Mouse (Mus musculus): ENCODE data around the gene Pim3. TPM values are rescaled to one million over a fixed set of nuclear protein-coding genes. Genes with fewer than 3 reads are reported as not detected.

Gene Pim3
- total and polyA plus RNA-seq, 3 experiments = 11.4 to 26.0 (median 19.0) TPM

DNA sequence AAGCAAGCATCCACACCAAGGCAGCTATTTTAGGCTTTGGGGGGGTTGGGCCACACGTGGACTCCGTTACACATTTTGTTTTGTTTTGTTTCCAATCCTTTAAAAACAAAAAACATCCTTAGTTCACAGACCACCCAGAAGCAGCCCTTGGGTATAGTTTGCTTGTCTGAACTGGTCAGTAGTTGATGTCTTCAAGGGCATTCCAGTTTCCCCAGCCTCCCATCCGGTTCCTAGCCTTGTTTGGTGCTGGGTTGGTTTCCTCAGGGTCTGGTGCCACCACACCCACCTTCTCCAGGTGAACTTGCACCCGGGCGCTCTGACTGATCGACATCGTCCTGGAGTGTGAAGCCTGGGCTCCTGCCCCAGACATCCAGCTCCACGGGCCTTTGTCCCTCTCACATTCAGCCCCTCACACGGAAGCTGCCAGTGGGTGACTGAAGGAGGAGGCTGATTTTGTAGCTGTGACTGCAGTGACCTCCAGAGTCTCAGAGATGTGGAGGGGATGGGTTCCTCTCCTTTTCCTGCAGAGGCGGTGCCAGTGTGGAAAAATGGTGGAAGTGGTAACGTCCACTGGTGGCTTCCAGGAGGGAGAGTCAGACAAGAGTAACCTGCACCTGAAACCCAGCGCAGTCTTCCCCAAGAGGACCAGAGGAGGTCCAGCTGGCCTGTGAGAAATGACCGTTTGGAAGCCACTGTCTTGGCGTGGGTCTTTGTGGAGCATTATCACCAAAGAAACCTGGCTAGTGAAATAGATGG, 42.2 kb downstream of the Pim3 start:
- Histone ChIP-seq H3K4me2 (ENCODE audit: insufficient read depth, low read depth, poor library complexity, severe bottlenecking) (no peak overlapping the region), H3K79me2 (replicated peaks; ENCODE audit: control insufficient read depth, extremely low read depth, insufficient read depth, poor library complexity, severe bottlenecking) (no peaks in the 10 kb centered on the region), H3K27ac (ENCODE audit: insufficient read depth, low read depth) (no peak overlapping the region), H3K4me1 (ENCODE audit: control insufficient read depth in 1 of 2, insufficient read depth in 2 of 2) (no peaks in the 10 kb centered on the region; a peak in 1 of 4 replicates), H3K9ac (ENCODE audit: insufficient read depth, low read depth) (no peak overlapping the region), H3K9me3 (replicated peaks; ENCODE audit: low read length) (no peaks in the 10 kb centered on the region), H3K4me3 (replicated peaks in 1 of 3; ENCODE audit: low read depth in 2 of 3, low read length in 2 of 3, poor library complexity in 1 of 3) (no peak overlapping the region), H3K36me3 (replicated peaks in 1 of 2; ENCODE audit: control insufficient read depth in 1 of 2, insufficient read depth in 1 of 2, low read length in 1 of 2) (no peaks in the 10 kb centered on the region), H3K27me3 (replicated peaks) (peaks cover 41% of the 10 kb centered on the region)
- no peak for DNase-seq (ENCODE audit: extremely low read depth)
- dilution Hi-C loops (cut with MboI; ENCODE audit: extremely low pct_ligation_motif_present, extremely low pct_unique_long_range_greater_than_20kb, low sequenced_read_pairs) (no loop called here), in situ Hi-C loops (cut with MboI; ENCODE audit: low pct_ligation_motif_present, low pct_unique_long_range_greater_than_20kb, low sequenced_read_pairs) (no loop called here)
- TF ChIP-seq NRF1 (IDR thresholded peaks at IDR 0.05; ENCODE audit: low read depth, low read length) (no peak), TCF12 (IDR thresholded peaks at IDR 0.05; ENCODE audit: low read depth, low read length) (no peak), CHD2 (IDR thresholded peaks at IDR 0.05; ENCODE audit: low read length) (no peak), KAT2A (IDR thresholded peaks at IDR 0.05; ENCODE audit: insufficient replicate concordance, low read length) (no peak), TBP (conservative IDR thresholded peaks at IDR 0.05; ENCODE audit: low read depth, low read length) (no peak), EP300 (IDR thresholded peaks at IDR 0.05; ENCODE audit: low read length) (no peak), MXI1 (IDR thresholded peaks at IDR 0.05; ENCODE audit: low read depth, low read length) (no peak), IRF4 (IDR thresholded peaks at IDR 0.05; ENCODE audit: low read depth, low read length) (no peak), NELFE (IDR thresholded peaks at IDR 0.05; ENCODE audit: low read depth, low read length) (no peak), CHD1 (IDR thresholded peaks at IDR 0.05; ENCODE audit: low read depth, low read length) (no peak), JUND (conservative IDR thresholded peaks at IDR 0.05; ENCODE audit: low read depth, low read length) (no peak), POLR2AphosphoS2 (IDR thresholded peaks at IDR 0.05; ENCODE audit: low read depth, low read length) (no peak), SMC3 (IDR thresholded peaks at IDR 0.05; ENCODE audit: low read depth, low read length) (no peak), ZMIZ1 (IDR thresholded peaks at IDR 0.05; ENCODE audit: low read depth, low read length) (no peak)

DNA sequence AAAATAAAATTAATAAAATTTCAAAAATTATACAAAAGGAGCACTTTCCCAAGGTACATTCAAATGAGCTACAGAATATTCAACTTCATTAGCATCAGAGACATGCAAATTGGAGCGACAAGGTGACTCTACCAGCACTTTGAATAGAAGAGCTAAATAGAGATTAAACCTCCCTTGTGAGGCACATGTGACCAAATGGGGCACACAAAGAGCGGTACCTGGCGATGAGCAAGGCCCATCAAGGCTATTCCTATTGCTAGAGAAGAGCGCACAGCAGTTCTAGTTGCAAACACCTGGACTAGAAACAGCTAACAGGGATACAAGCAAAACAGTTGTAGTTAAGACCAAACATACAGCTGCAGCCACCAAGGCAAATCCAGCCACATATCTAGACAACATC, 44.4 kb downstream of the Pim3 start:
- in situ Hi-C loops (cut with MboI; ENCODE audit: low pct_ligation_motif_present, low pct_unique_long_range_greater_than_20kb, low sequenced_read_pairs) (no loop called here), dilution Hi-C loops (cut with MboI; ENCODE audit: extremely low pct_ligation_motif_present, extremely low pct_unique_long_range_greater_than_20kb, low sequenced_read_pairs) (no loop called here)
- H3K4me3 ChIP-seq (replicated peaks in 1 of 3; ENCODE audit: low read depth in 2 of 3, low read length in 2 of 3, poor library complexity in 1 of 3) = no peak overlapping the region
- no peaks in the 10 kb centered on the region for H3K79me2 ChIP-seq (replicated peaks; ENCODE audit: control insufficient read depth, extremely low read depth, insufficient read depth, poor library complexity, severe bottlenecking)
- DNase-seq (ENCODE audit: extremely low read depth) = no peak
- no peaks in the 10 kb centered on the region for H3K9me3 ChIP-seq (replicated peaks; ENCODE audit: low read length)
- H3K4me1 ChIP-seq (ENCODE audit: control insufficient read depth in 1 of 2, insufficient read depth in 2 of 2) = peaks cover 0 to 5% of the 10 kb centered on the region in 2 experiments; a peak in 2 of 4 replicates
- H3K27me3 ChIP-seq (replicated peaks) = peaks cover 24% of the 10 kb centered on the region
- no peak overlapping the region for H3K4me2 ChIP-seq (ENCODE audit: insufficient read depth, low read depth, poor library complexity, severe bottlenecking)
- TF ChIP-seq MAX (IDR thresholded peaks at IDR 0.05; ENCODE audit: low read length) (no peak), UBTF (IDR thresholded peaks at IDR 0.05; ENCODE audit: low read depth, low read length) (no peak), MAZ (IDR thresholded peaks at IDR 0.05; ENCODE audit: low read depth, low read length) (no peak), JUN (IDR thresholded peaks at IDR 0.05; ENCODE audit: insufficient read depth, low read depth, low read length) (no peak), CTCF (conservative IDR thresholded peaks at IDR 0.05 in 1 of 2, IDR thresholded peaks at IDR 0.05 in 1 of 2; ENCODE audit: low read depth in 2 of 2, low read length in 2 of 2) (no peak), GABPA (IDR thresholded peaks at IDR 0.05; ENCODE audit: insufficient replicate concordance, low read depth, low read length) (no peak), MYC (IDR thresholded peaks at IDR 0.05; ENCODE audit: low read depth, low read length) (no peak), JUND (conservative IDR thresholded peaks at IDR 0.05; ENCODE audit: low read depth, low read length) (no peak), NRF1 (IDR thresholded peaks at IDR 0.05; ENCODE audit: low read depth, low read length) (no peak), MEF2A (IDR thresholded peaks at IDR 0.05; ENCODE audit: borderline replicate concordance, low read depth, low read length) (no peak)
- no peaks in the 10 kb centered on the region for H3K36me3 ChIP-seq (replicated peaks in 1 of 2; ENCODE audit: control insufficient read depth in 1 of 2, insufficient read depth in 1 of 2, low read length in 1 of 2)
- no peak overlapping the region for H3K9ac ChIP-seq (ENCODE audit: insufficient read depth, low read depth)
- H3K27ac ChIP-seq (ENCODE audit: insufficient read depth, low read depth) = no peak overlapping the region

Data from CH12.LX (cell line).